Mouse (Mus musculus): ENCODE results near the gene Tmem9b. TPM values are rescaled to one million over a fixed set of nuclear protein-coding genes. Genes with fewer than 3 reads are reported as not detected.

Tmem9b gene
- polyA plus RNA-seq, 1 experiment, result 57.1 TPM

- TF ChIP-seq POLR2AphosphoS2 (IDR thresholded peaks at IDR 0.05; ENCODE audit: insufficient read length, low read depth), result no peak
- no peak for TF ChIP-seq TCF12 (IDR thresholded peaks at IDR 0.05; ENCODE audit: insufficient read depth, poor library complexity, severe bottlenecking)
- TF ChIP-seq CEBPB (IDR thresholded peaks at IDR 0.05; ENCODE audit: insufficient read depth, poor library complexity, severe bottlenecking), result no peak
- TF ChIP-seq MYOG (IDR thresholded peaks at IDR 0.05; ENCODE audit: control insufficient read depth in 1 of 3, insufficient read depth in 1 of 3, insufficient read length in 2 of 3, low read depth in 2 of 3), result no peak
- TF ChIP-seq SRF (IDR thresholded peaks at IDR 0.05; ENCODE audit: control insufficient read depth, insufficient read length, low read depth), result no peak
- peak overlapping the region; percentile 58 for H3K4me2 ChIP-seq (ENCODE audit: low read depth)
- no peaks in the 10 kb centered on the region for H3K79me2 ChIP-seq (ENCODE audit: control insufficient read depth, insufficient read depth)
- H3K27me3 ChIP-seq (ENCODE audit: control insufficient read depth, insufficient read depth, insufficient read length), result no peaks in the 10 kb centered on the region
- H3K36me3 ChIP-seq (ENCODE audit: control insufficient read depth, insufficient read depth), result no peaks in the 10 kb centered on the region
- peak overlapping the region; percentile 27 for H3K4me3 ChIP-seq
- no peak overlapping the region for H3ac ChIP-seq (ENCODE audit: control insufficient read depth, insufficient read length)
Measured at GRCm38 (mm10) chr7:109704461-109704860, 48.2 kb downstream of the Tmem9b start.

- Histone ChIP-seq H3K4me3 (peak overlapping the region; percentile 27), H3K79me2 (ENCODE audit: control insufficient read depth, insufficient read depth) (no peaks in the 10 kb centered on the region), H3K36me3 (ENCODE audit: control insufficient read depth, insufficient read depth) (no peaks in the 10 kb centered on the region), H3K27me3 (ENCODE audit: control insufficient read depth, insufficient read depth, insufficient read length) (no peaks in the 10 kb centered on the region), H3K4me2 (ENCODE audit: low read depth) (peak overlapping the region; percentile 58), H3ac (ENCODE audit: control insufficient read depth, insufficient read length) (no peak overlapping the region)
- TF ChIP-seq CEBPB (IDR thresholded peaks at IDR 0.05; ENCODE audit: insufficient read depth, poor library complexity, severe bottlenecking) (no peak), POLR2AphosphoS2 (IDR thresholded peaks at IDR 0.05; ENCODE audit: insufficient read length, low read depth) (no peak), REST (IDR thresholded peaks at IDR 0.05; ENCODE audit: insufficient read depth, insufficient read length) (no peak), MYOD1 (IDR thresholded peaks at IDR 0.05; ENCODE audit: control insufficient read depth in 1 of 3, insufficient read length in 2 of 3, low read depth in 2 of 3) (no peak), MYOG (IDR thresholded peaks at IDR 0.05; ENCODE audit: control insufficient read depth in 1 of 3, insufficient read depth in 1 of 3, insufficient read length in 2 of 3, low read depth in 2 of 3) (no peak), SRF (IDR thresholded peaks at IDR 0.05; ENCODE audit: control insufficient read depth, insufficient read length, low read depth) (no peak), TCF3 (IDR thresholded peaks at IDR 0.05; ENCODE audit: insufficient read length, low read depth) (no peak), USF1 (IDR thresholded peaks at IDR 0.05; ENCODE audit: low read depth) (no peak), E2F4 (IDR thresholded peaks at IDR 0.05; ENCODE audit: insufficient read depth) (no peak), POLR2A (IDR thresholded peaks at IDR 0.05; ENCODE audit: insufficient read length, low read depth) (no peak), TCF12 (IDR thresholded peaks at IDR 0.05; ENCODE audit: insufficient read depth, poor library complexity, severe bottlenecking) (no peak), MAX (IDR thresholded peaks at IDR 0.05; ENCODE audit: low read depth) (no peak)
Measured at GRCm38 (mm10) chr7:109704016-109704377, 48.7 kb downstream of the Tmem9b start.

- no peaks in the 10 kb centered on the region for H3K27me3 ChIP-seq (ENCODE audit: control insufficient read depth, insufficient read depth, insufficient read length)
- peak within 1 kb of the TSS; percentile 27 for H3K4me3 ChIP-seq
- TF ChIP-seq POLR2A (IDR thresholded peaks at IDR 0.05; ENCODE audit: insufficient read length, low read depth) (peak; percentile 63), E2F4 (IDR thresholded peaks at IDR 0.05; ENCODE audit: insufficient read depth) (no peak)
- H3K4me2 ChIP-seq (ENCODE audit: low read depth), result peak within 1 kb of the TSS; percentile 58
- H3ac ChIP-seq (ENCODE audit: control insufficient read depth, insufficient read length), result no peak within 1 kb of the TSS
- H3K79me2 ChIP-seq (ENCODE audit: control insufficient read depth, insufficient read depth), result no peaks in the 10 kb centered on the region
- H3K36me3 ChIP-seq (ENCODE audit: control insufficient read depth, insufficient read depth), result no peaks in the 10 kb centered on the region
Measured at GRCm38 (mm10) chr7:109703190-109704015, 49.3 kb downstream of the Tmem9b start, which contains the start of the genes St5 and Akip1. Gene St5, minus strand, starts transcription at chr7:109703605. Gene Akip1, plus strand, starts transcription at chr7:109703690.

- Histone ChIP-seq H3ac (ENCODE audit: control insufficient read depth, insufficient read length) (no peak overlapping the region), H3K4me2 (ENCODE audit: low read depth) (peak overlapping the region; percentile 58), H3K79me2 (ENCODE audit: control insufficient read depth, insufficient read depth) (no peaks in the 10 kb centered on the region), H3K27me3 (ENCODE audit: control insufficient read depth, insufficient read depth, insufficient read length) (no peaks in the 10 kb centered on the region), H3K4me3 (peak overlapping the region; percentile 27), H3K36me3 (ENCODE audit: control insufficient read depth, insufficient read depth) (no peaks in the 10 kb centered on the region)
- no peak for TF ChIP-seq E2F4 (IDR thresholded peaks at IDR 0.05; ENCODE audit: insufficient read depth)
- TF ChIP-seq USF1 (IDR thresholded peaks at IDR 0.05; ENCODE audit: low read depth), result no peak
- no peak for TF ChIP-seq SRF (IDR thresholded peaks at IDR 0.05; ENCODE audit: control insufficient read depth, insufficient read length, low read depth)
- no peak for TF ChIP-seq MAX (IDR thresholded peaks at IDR 0.05; ENCODE audit: low read depth)
- TF ChIP-seq POLR2AphosphoS2 (IDR thresholded peaks at IDR 0.05; ENCODE audit: insufficient read length, low read depth), result no peak
- TF ChIP-seq MYOD1 (IDR thresholded peaks at IDR 0.05; ENCODE audit: control insufficient read depth in 1 of 3, insufficient read length in 2 of 3, low read depth in 2 of 3), result no peak
- no peak for TF ChIP-seq CEBPB (IDR thresholded peaks at IDR 0.05; ENCODE audit: insufficient read depth, poor library complexity, severe bottlenecking)
- no peak for TF ChIP-seq TCF3 (IDR thresholded peaks at IDR 0.05; ENCODE audit: insufficient read length, low read depth)
- TF ChIP-seq POLR2A (IDR thresholded peaks at IDR 0.05; ENCODE audit: insufficient read length, low read depth), result no peak
- TF ChIP-seq MYOG (IDR thresholded peaks at IDR 0.05; ENCODE audit: control insufficient read depth in 1 of 3, insufficient read depth in 1 of 3, insufficient read length in 2 of 3, low read depth in 2 of 3), result no peak
- TF ChIP-seq TCF12 (IDR thresholded peaks at IDR 0.05; ENCODE audit: insufficient read depth, poor library complexity, severe bottlenecking), result no peak
Measured at GRCm38 (mm10) chr7:109702721-109703120, 50.0 kb downstream of the Tmem9b start.

GRCm38 (mm10) chr7:109700213-109700612, 52.5 kb downstream of the Tmem9b start:
- Histone ChIP-seq H3ac (ENCODE audit: control insufficient read depth, insufficient read length) (no peak overlapping the region), H3K27me3 (ENCODE audit: control insufficient read depth, insufficient read depth, insufficient read length) (no peaks in the 10 kb centered on the region), H3K4me3 (no peak overlapping the region), H3K36me3 (ENCODE audit: control insufficient read depth, insufficient read depth) (no peaks in the 10 kb centered on the region), H3K4me2 (ENCODE audit: low read depth) (no peak overlapping the region), H3K79me2 (ENCODE audit: control insufficient read depth, insufficient read depth) (no peaks in the 10 kb centered on the region)
- TF ChIP-seq TCF3 (IDR thresholded peaks at IDR 0.05; ENCODE audit: insufficient read length, low read depth) (no peak), MYOG (IDR thresholded peaks at IDR 0.05; ENCODE audit: control insufficient read depth in 1 of 3, insufficient read depth in 1 of 3, insufficient read length in 2 of 3, low read depth in 2 of 3) (no peak), E2F4 (IDR thresholded peaks at IDR 0.05; ENCODE audit: insufficient read depth) (no peak), MAX (IDR thresholded peaks at IDR 0.05; ENCODE audit: low read depth) (no peak)

Measured in myocyte (in vitro differentiated cells).